Mouse (Mus musculus) heart, embryonic 14.5 days (tissue): ENCODE results near the gene 2010300C02Rik. TPM values are rescaled to one million over a fixed set of nuclear protein-coding genes. Genes with fewer than 3 reads are reported as not detected.
A peak's percentile ranks its signal among the peaks of the same experiment; 100 is the strongest.

Source experiments
- ATAC-seq: fragments of 200-750 bp; cut with Nextera tagmentation; 2 replicates; pipeline ENCODE4 v1.8.0; 2017; ENCODE audit warnings: low read depth, moderate TSS enrichment; ENCODE audit not compliant: insufficient number of reproducible peaks, insufficient read depth, low FRiP score
- H3K27ac ChIP-seq, 2 experiments: fragments of 200-500 bp in 1 of 2; fragments of 300-500 bp in 1 of 2; sonication (generic) in 1 of 2; replicated peaks in 1 of 2; 2 replicates each; pipeline ENCODE4 v1.5.1; 2012 to 2014; ENCODE audit warnings: low read depth in 2 of 2, low read length in 2 of 2, control low read depth in 1 of 2, mild to moderate bottlenecking in 1 of 2, mixed read lengths in 1 of 2; ENCODE audit not compliant: control insufficient read depth in 1 of 2, insufficient read depth in 1 of 2
- H3K27me3 ChIP-seq: fragments of 300-500 bp; sonication (generic); 2 replicates; pipeline ENCODE4 v1.6.1; 2014; ENCODE audit warnings: mild to moderate bottlenecking, low read length, control low read depth; ENCODE audit not compliant: control insufficient read depth, insufficient read depth
- H3K36me3 ChIP-seq: fragments of 300-500 bp; sonication (generic); 2 replicates; pipeline ENCODE4 v1.6.1; 2014; ENCODE audit warnings: mild to moderate bottlenecking, control low read depth, low read length, mixed read lengths; ENCODE audit not compliant: control insufficient read depth, insufficient read depth
- H3K4me1 ChIP-seq, 2 experiments: fragments of 200-500 bp in 1 of 2; fragments of 300-500 bp in 1 of 2; sonication (generic) in 1 of 2; 2 replicates each; pipeline ENCODE4 v1.6.1; 2012 to 2014; ENCODE audit warnings: low read length in 2 of 2, control low read depth in 1 of 2, mixed read lengths in 1 of 2; ENCODE audit not compliant: control insufficient read depth in 2 of 2, insufficient read depth in 2 of 2
- H3K4me2 ChIP-seq: fragments of 300-500 bp; sonication (generic); 2 replicates; pipeline ENCODE4 v1.6.1; 2014; ENCODE audit warnings: mild to moderate bottlenecking, low read length
- H3K4me3 ChIP-seq, 2 experiments: fragments of 200-500 bp in 1 of 2; fragments of 300-500 bp in 1 of 2; sonication (generic) in 1 of 2; 2 replicates each; pipeline ENCODE4 v1.5.1; 2012 to 2014; ENCODE audit warnings: low read length in 2 of 2, mild to moderate bottlenecking in 2 of 2, control low read depth in 1 of 2, low read depth in 1 of 2, moderate library complexity in 1 of 2; ENCODE audit not compliant: control insufficient read depth in 1 of 2, insufficient read depth in 1 of 2
- H3K9ac ChIP-seq: fragments of 300-500 bp; sonication (generic); 2 replicates; pipeline ENCODE4 v1.6.1; 2014; ENCODE audit warnings: mild to moderate bottlenecking, low read length
- H3K9me3 ChIP-seq: fragments of 300-500 bp; sonication (generic); 2 replicates; pipeline ENCODE4 v1.6.1; 2016; ENCODE audit warnings: low read length, control low read depth; ENCODE audit not compliant: control insufficient read depth
- WGBS: fragments of 180-500 bp; shearing (Covaris S2); extraction: QIAGEN DNeasy Blood & Tissue Kit; methylation state at CpG from one replicate; pipeline ENCODE4 v1.1.7; 2014; 5-methylcytosine and 5-hydroxymethylcytosine counted together
- polyA plus RNA-seq: library from polyadenylated mRNA; unstranded; fragments of >200 nt; fragmentation: Nextera tagmentation; extraction: Ambion mirVana; gene quantifications from 2 replicates; pipeline ENCODE4 v1.2.1, GENCODE M21; 2014

Gene 2010300C02Rik
- polyA plus RNA-seq, 1 experiment from 2014 or later: 5.1 TPM

DNA sequence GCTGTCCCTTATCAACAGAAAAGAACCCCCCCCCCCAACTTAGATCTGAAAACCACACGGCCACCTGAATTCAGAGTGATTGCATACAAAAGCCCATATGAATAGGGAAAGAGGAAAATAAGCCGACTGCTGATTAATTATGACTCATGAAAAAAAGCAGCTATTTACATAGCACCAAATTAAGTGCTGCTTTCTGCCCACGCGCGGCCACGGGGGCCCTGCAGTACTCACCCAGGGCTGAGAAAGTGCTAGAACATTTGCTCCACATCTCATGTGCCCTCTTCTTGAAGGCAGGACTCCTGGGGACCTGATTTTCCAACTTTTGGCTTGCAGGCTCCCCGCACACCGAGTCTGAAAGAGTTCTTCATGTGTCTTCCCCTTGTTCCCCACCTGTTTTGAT, 10.1 kb downstream of the 2010300C02Rik start:
- no peak overlapping the region for H3K4me2 ChIP-seq
- 80% methylated on average over 8 of the region's 8 CpGs for WGBS
- no peak overlapping the region for H3K9ac ChIP-seq
- no peak overlapping the region for H3K4me3 ChIP-seq
- no peaks in the 10 kb centered on the region for H3K4me1 ChIP-seq
- no peaks in the 10 kb centered on the region for H3K36me3 ChIP-seq
- ATAC-seq: no peak
- H3K9me3 ChIP-seq: 0 out of 2 replicates have a peak, but pooled peaks cover 4% of the 10 kb centered on the region
- no peaks in the 10 kb centered on the region for H3K27me3 ChIP-seq
- H3K27ac ChIP-seq: no peak overlapping the region

DNA sequence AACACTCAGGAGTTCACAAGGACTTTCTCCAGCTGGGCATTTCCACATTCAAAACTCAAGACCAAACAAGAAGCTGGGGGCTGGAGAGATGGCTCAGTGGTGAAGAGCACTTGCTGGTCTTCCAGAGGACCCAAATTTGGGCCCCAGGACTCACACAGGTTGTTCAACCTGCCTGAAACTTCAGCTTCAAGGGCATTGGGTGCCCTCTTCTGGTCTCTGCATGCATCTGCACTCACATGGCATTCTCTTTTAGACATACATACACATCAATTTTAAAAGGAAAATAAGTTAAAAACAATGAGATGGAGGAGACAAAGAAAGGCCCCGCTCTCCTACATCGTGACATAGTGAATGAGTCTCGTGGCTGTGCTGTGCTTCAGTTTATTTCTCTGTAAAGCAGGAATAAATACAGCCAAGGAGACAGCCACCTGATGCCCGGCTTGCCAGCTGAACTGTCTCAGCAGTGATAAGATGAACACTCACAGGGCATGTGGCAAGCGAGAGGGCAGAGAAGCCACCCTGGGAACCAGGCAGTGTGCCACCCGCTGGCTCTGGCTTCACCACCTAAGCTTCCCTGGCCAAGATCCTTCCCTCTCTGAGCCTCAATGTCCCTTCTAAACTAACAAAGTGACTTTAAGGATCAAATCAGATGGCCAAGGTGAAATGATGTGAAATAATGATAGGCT, 11.5 kb downstream of the 2010300C02Rik start:
- no peaks in the 10 kb centered on the region for H3K27me3 ChIP-seq
- H3K4me2 ChIP-seq: no peak overlapping the region
- no peak overlapping the region for H3K27ac ChIP-seq
- H3K9me3 ChIP-seq: 0 out of 2 replicates have a peak, but pooled peaks cover 4% of the 10 kb centered on the region
- no peak overlapping the region for H3K4me3 ChIP-seq
- no peaks in the 10 kb centered on the region for H3K36me3 ChIP-seq
- H3K9ac ChIP-seq: no peak overlapping the region
- no peaks in the 10 kb centered on the region for H3K4me1 ChIP-seq
- WGBS: 90% methylated on average over 6 of the region's 6 CpGs
- no peak for ATAC-seq

DNA sequence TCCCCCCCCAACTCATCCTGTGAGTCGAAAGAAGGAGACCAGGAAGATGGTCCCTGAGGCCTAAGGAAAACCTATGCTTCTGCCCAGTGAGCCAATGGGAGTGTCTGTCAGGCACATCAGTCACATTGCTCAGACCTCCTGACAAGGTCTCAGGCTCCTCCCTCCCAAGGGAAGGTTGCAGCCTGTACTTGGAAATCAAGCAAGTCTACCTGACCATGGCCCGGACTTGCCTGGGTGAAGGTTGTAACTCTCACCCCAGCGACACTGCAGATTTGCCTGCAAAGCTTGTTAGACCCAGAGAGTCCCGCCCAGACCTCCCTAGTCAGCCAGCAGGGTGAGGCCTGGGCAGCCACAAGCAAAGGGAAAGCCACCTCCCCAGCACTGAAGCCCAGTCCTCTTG, 17.6 kb downstream of the 2010300C02Rik start:
- no peaks in the 10 kb centered on the region for H3K9me3 ChIP-seq
- WGBS: 59% methylated on average over 4 of the region's 4 CpGs
- no peak for ATAC-seq
- H3K4me1 ChIP-seq: peaks cover 16 to 21% of the 10 kb centered on the region in 2 experiments
- H3K36me3 ChIP-seq: no peaks in the 10 kb centered on the region
- no peak overlapping the region for H3K9ac ChIP-seq
- no peak overlapping the region for H3K27ac ChIP-seq
- H3K27me3 ChIP-seq: no peaks in the 10 kb centered on the region
- no peak overlapping the region for H3K4me3 ChIP-seq
- H3K4me2 ChIP-seq: no peak overlapping the region

DNA sequence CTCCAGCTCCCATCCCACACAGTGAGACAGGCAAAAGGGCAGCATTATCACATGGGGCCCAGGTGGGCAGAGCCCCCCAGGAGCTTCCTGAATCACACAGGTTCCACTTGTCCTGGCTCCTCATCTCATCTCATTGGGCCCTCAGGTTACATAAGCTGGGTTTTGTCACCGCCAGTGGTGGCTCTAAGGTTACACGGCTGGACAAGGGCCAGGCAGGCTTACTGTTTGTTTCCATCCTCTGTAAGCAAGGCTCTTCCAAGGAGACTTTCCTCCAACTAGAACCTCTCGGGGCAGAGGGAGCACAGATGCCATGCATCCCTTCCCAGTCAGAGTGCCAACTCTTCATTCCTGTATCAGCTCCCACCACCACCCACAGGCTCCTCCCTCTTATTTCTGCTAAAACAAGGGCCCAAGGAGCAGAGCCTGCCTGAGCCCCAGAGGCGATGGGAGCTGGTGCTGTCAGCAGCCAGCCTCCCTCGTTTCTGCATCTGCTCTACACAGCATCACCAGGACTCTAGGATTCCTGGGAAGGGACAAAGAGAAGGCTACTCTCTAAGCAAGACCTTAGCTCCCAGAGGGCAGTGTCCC, 20.9 kb downstream of the 2010300C02Rik start:
- Histone ChIP-seq H3K27ac (peak overlapping the region; percentile 46 to 66; a peak in 3 of 4 replicates), H3K4me1 (peaks cover 42 to 49% of the 10 kb centered on the region in 2 experiments)

DNA sequence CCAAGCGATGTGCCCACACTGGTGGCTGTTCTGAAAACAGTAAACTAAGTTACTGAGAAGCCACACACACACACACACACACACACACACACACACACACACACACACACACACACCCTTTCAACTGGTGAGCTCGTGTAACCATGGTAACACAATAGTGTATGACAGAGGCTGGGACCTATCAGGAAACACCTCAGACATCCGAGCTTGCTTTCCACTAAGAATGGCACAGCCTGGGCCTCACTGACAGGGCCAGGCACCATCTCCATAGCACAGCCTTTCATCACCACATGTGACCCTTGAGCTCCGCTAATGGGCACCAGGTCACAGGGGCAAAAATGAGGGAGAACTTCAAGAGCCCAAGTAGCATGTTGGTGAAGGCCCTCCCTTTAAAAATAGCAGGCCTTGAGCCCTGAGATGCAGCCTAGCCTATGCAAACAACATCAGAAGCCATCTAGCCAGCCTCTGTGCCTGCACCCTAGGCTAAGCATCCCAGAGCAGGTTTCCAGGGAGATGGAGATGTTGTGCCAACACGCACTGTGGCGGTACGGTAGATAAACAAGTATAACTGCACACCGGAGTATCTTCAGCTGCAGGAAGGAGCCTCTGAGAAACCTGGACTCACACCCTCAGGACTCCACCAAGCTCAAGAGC, 21.6 kb downstream of the 2010300C02Rik start:
- H3K4me3 ChIP-seq: no peak overlapping the region
- no peaks in the 10 kb centered on the region for H3K27me3 ChIP-seq
- H3K27ac ChIP-seq: peak overlapping the region; percentile 46 to 66; a peak in 3 of 4 replicates
- H3K36me3 ChIP-seq: no peaks in the 10 kb centered on the region
- H3K9me3 ChIP-seq: no peaks in the 10 kb centered on the region
- WGBS: 37% methylated on average over 8 of the region's 8 CpGs
- H3K9ac ChIP-seq: no peak overlapping the region
- peak; percentile 54 for ATAC-seq
- no peak overlapping the region for H3K4me2 ChIP-seq
- H3K4me1 ChIP-seq: peaks cover 42 to 49% of the 10 kb centered on the region in 2 experiments

More for the DNA sequence above, 20.9 kb downstream of the 2010300C02Rik start:
- 44% methylated on average over 5 of the region's 5 CpGs for WGBS
- no peaks in the 10 kb centered on the region for H3K27me3 ChIP-seq
- no peak for ATAC-seq
- no peaks in the 10 kb centered on the region for H3K36me3 ChIP-seq
- H3K4me2 ChIP-seq: no peak overlapping the region
- no peaks in the 10 kb centered on the region for H3K9me3 ChIP-seq
- no peak overlapping the region for H3K4me3 ChIP-seq
- H3K9ac ChIP-seq: no peak overlapping the region

DNA sequence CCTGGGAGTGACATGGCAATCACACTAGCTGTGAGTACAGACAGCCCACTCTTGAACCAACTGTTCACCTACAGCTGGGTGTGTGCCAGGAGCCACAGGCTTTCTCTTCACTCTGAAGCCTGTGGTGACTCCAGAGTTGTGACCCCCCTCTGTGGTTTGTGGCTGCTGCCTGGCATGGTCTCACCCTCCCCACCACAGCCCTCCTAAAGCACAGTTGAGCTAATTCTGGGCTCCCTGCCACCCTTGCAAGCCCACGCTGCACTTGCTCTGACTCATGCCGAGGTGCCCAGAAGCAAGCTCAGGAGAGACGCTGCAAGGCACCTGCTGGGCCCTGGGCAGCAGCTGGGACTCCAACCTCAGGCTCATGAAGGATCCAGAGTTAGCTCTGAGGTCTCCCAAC, 23.0 kb downstream of the 2010300C02Rik start:
- no peak overlapping the region for H3K4me2 ChIP-seq
- H3K9ac ChIP-seq: no peak overlapping the region
- no peak overlapping the region for H3K4me3 ChIP-seq
- WGBS: 45% methylated on average over 3 of the region's 3 CpGs
- no peaks in the 10 kb centered on the region for H3K36me3 ChIP-seq
- H3K9me3 ChIP-seq: no peaks in the 10 kb centered on the region
- ATAC-seq: no peak
- 0 out of 4 replicates have a peak overlapping the region, but pooled peaks of 1 of the 2 experiments have one; percentile 2 for H3K27ac ChIP-seq
- peaks cover 42 to 49% of the 10 kb centered on the region in 2 experiments for H3K4me1 ChIP-seq
- H3K27me3 ChIP-seq: no peaks in the 10 kb centered on the region

DNA sequence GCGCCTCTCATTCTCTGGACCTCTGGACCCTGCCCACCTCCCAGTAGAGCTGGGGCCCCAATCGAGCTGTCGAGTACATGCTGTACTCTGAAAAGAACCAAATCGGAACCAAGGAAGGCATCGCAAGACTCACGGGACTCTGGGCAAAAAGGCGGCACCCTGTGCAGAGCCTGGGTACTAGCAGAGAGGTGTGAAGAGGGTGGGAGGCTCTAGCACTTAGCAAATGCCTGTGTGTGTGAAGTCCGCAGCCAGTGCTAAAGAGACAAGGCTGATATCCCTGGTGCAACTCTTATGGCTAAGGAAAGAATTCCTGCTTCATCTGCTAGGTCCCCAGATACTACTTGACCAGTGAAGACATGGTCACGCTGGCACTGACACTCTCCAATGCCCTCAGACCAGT, 24.2 kb downstream of the 2010300C02Rik start:
- peaks cover 42 to 49% of the 10 kb centered on the region in 2 experiments for H3K4me1 ChIP-seq
- no peak overlapping the region for H3K4me3 ChIP-seq
- no peaks in the 10 kb centered on the region for H3K36me3 ChIP-seq
- no peaks in the 10 kb centered on the region for H3K27me3 ChIP-seq
- WGBS: 67% methylated on average over 9 of the region's 9 CpGs
- no peaks in the 10 kb centered on the region for H3K9me3 ChIP-seq
- no peak overlapping the region for H3K4me2 ChIP-seq
- H3K27ac ChIP-seq: 0 out of 4 replicates have a peak overlapping the region, but pooled peaks of 1 of the 2 experiments have one; percentile 2
- no peak overlapping the region for H3K9ac ChIP-seq
- no peak for ATAC-seq
